Mouse (Mus musculus): ENCODE results near the gene Tbc1d4.

GRCm38 (mm10) chr14:101519964-101520363, 89.0 kb downstream of the Tbc1d4 start:
- TF ChIP-seq GATA1 (IDR thresholded peaks at IDR 0.05; ENCODE audit: low read length) (no peak), TAL1 (IDR thresholded peaks at IDR 0.05; ENCODE audit: low read length) (no peak)

All from erythroblast, embryonic 14.5 days (primary cell).